Mouse (Mus musculus) bone marrow macrophage, adult 2 months (primary cell): ENCODE measurements at regions not wholly inside any gene's neighbourhood (a gene's known extent, or its start where the extent isn't known, plus 50 kb on each side); places are given as distances from the start of the nearest gene placed in this dataset.
"Not testable (repeated sequence)": the region's sequence is repeated elsewhere in the genome, so short reads cannot be mapped to it uniquely, and the experiment has no call there.

ENCODE experiments used
- CTCF ChIP-seq: IDR thresholded peaks from 2 replicates; pipeline ENCODE4 v1.5.1; 2012; ENCODE audit warnings: low read depth, mild to moderate bottlenecking, low read length, moderate library complexity
- POLR2A ChIP-seq: IDR thresholded peaks from 2 replicates; pipeline ENCODE4 v1.6.1; 2012; ENCODE audit warnings: mild to moderate bottlenecking, low read depth, low read length, borderline replicate concordance

DNA sequence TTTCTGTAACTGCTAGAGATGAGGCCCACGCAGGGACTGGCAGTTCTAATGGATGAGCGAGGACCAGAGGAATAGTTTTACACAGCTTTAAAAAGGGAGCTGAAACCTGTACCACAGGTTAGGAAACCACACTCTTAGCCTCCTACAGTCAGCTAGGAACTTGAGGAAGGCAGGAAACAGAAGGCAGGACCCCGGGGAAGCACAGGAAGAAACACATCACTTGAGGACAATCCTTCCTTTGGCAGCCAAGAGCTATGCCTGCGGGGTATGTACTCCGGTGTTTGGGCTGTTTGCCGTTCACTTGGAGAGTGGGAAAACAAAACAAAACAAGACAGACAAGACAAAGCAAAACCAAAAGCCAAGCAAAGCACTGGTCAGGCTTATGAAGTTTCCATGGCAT is 76.0 kb downstream of the Dynlt1b start:
- not testable (repeated sequence) for TF ChIP-seq CTCF, POLR2A
